Mouse (Mus musculus) liver, postnatal 0 days (tissue): ENCODE measurements at regions not wholly inside any gene's neighbourhood (a gene's known extent, or its start where the extent isn't known, plus 50 kb on each side); places are given as distances from the start of the nearest gene placed in this dataset.

Source experiments
- ATAC-seq: fragments of 200-750 bp; cut with Nextera tagmentation; 2 replicates; pipeline ENCODE4 v1.8.0; 2017; ENCODE audit warnings: mild to moderate bottlenecking, moderate library complexity
- DNase-seq: peaks from one replicate; pipeline ENCODE4 v3.0.0-alpha.2; 2016
- H3K27ac ChIP-seq: fragments of 300-500 bp; sonication (generic); 2 replicates; pipeline ENCODE4 v1.5.1; 2014; ENCODE audit warnings: antibody characterized with exemption, moderate library complexity, mild to moderate bottlenecking, low read depth
- H3K27me3 ChIP-seq: fragments of 300-500 bp; sonication (generic); 2 replicates; pipeline ENCODE4 v1.6.1; 2014; ENCODE audit warnings: low read length, control low read depth, mixed read lengths; ENCODE audit not compliant: insufficient read depth
- H3K36me3 ChIP-seq: fragments of 300-500 bp; sonication (generic); replicated peaks from 2 replicates; pipeline ENCODE4 v1.6.1; 2014; ENCODE audit warnings: mild to moderate bottlenecking, control low read depth, low read length, moderate library complexity, mixed read lengths; ENCODE audit not compliant: insufficient read depth
- H3K4me1 ChIP-seq: fragments of 300-500 bp; sonication (generic); 2 replicates; pipeline ENCODE4 v1.6.1; 2014; ENCODE audit warnings: antibody characterized with exemption, mild to moderate bottlenecking, control low read depth; ENCODE audit not compliant: insufficient read depth
- H3K4me2 ChIP-seq: fragments of 300-500 bp; sonication (generic); 2 replicates; pipeline ENCODE4 v1.6.1; 2014; ENCODE audit warnings: low read depth, mild to moderate bottlenecking, low read length, moderate library complexity, mixed read lengths
- H3K4me3 ChIP-seq: fragments of 300-500 bp; sonication (generic); 2 replicates; pipeline ENCODE4 v1.5.1; 2014; ENCODE audit warnings: low read depth, low read length
- H3K9ac ChIP-seq: fragments of 300-500 bp; sonication (generic); replicated peaks from 2 replicates; pipeline ENCODE4 v1.6.1; 2014; ENCODE audit warnings: mild to moderate bottlenecking, moderate library complexity
- H3K9me3 ChIP-seq: fragments of 300-500 bp; sonication (generic); 2 replicates; pipeline ENCODE4 v1.6.1; 2016; ENCODE audit warnings: mild to moderate bottlenecking, control low read depth, low read length, mixed read lengths
- CTCF ChIP-seq: sonication (generic); IDR thresholded peaks from 2 replicates; pipeline ENCODE4 v1.5.1; 2016; ENCODE audit warnings: antibody characterized with exemption, low read depth
- EP300 ChIP-seq: IDR thresholded peaks from 2 replicates; pipeline ENCODE4 v1.6.1; 2016; ENCODE audit warnings: antibody characterized with exemption, low read depth, mild to moderate bottlenecking
- WGBS: fragments of 180-500 bp; shearing (Covaris S2); extraction: QIAGEN DNeasy Blood & Tissue Kit; methylation state at CpG from one replicate; pipeline ENCODE4 v1.1.7; 2014; ENCODE audit not compliant: insufficient replicate concordance; 5-methylcytosine and 5-hydroxymethylcytosine counted together

DNA sequence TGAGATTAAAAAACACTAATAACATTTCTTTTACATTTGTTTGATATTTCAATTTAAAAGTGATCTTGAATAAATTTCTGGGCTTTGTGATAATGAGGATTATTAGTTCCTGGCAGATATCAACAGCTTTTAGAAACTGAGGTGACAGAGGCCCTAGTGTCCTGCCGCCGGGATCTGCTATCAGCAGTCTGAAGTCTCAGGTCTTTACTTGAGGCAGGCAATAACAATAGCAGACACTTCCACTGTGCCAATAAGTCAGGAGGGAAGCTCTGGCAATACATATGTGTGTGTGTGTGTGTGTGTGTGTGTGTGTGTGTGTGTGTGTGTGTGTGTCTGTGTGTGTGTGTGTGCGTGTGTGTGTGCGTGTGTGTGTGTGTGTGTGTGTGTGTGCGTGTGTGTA is 252.1 kb downstream of the Lipi start:
- TF ChIP-seq CTCF (no peak), EP300 (no peak)
- Histone ChIP-seq H3K4me1 (no peaks in the 10 kb centered on the region), H3K4me3 (no peak overlapping the region), H3K27ac (no peak overlapping the region), H3K4me2 (no peak overlapping the region), H3K9ac (no peak overlapping the region), H3K9me3 (no peaks in the 10 kb centered on the region), H3K36me3 (no peaks in the 10 kb centered on the region), H3K27me3 (no peaks in the 10 kb centered on the region)
- DNase-seq (no peak), ATAC-seq (no peak)
- 66% methylated on average over 3 of the region's 5 CpGs for WGBS

- no peak for ATAC-seq
- DNase-seq: no peak
- WGBS: 80% methylated on average over 4 of the region's 4 CpGs
- Histone ChIP-seq H3K27me3 (no peaks in the 10 kb centered on the region), H3K27ac (no peak overlapping the region), H3K9me3 (no peaks in the 10 kb centered on the region), H3K4me2 (no peak overlapping the region), H3K4me1 (no peaks in the 10 kb centered on the region), H3K36me3 (no peaks in the 10 kb centered on the region), H3K9ac (no peak overlapping the region), H3K4me3 (no peak overlapping the region)
- TF ChIP-seq CTCF (no peak), EP300 (no peak)
These were observed 253.0 kb downstream of the Lipi start for GRCm38 (mm10) chr16:75332853-75333252.

- no peak overlapping the region for H3K9ac ChIP-seq
- WGBS: 71% methylated on average over 1 of the region's 1 CpGs
These were observed 260.6 kb downstream of the Lipi start for GRCm38 (mm10) chr16:75325296-75325695.

GRCm38 (mm10) chr16:75304743-75305142 is 281.1 kb downstream of the Lipi start:
- no peak overlapping the region for H3K9ac ChIP-seq
- no peak for ATAC-seq
- H3K27me3 ChIP-seq: no peaks in the 10 kb centered on the region
- H3K27ac ChIP-seq: no peak overlapping the region
- no peaks in the 10 kb centered on the region for H3K4me1 ChIP-seq
- TF ChIP-seq EP300: no peak
- WGBS: 52% methylated on average over 4 of the region's 4 CpGs
- no peak for DNase-seq
- H3K4me3 ChIP-seq: no peak overlapping the region
- H3K4me2 ChIP-seq: no peak overlapping the region
- no peaks in the 10 kb centered on the region for H3K36me3 ChIP-seq
- no peaks in the 10 kb centered on the region for H3K9me3 ChIP-seq

More at GRCm38 (mm10) chr16:75325296-75325695, 260.6 kb downstream of the Lipi start:
- no peak for TF ChIP-seq CTCF
- TF ChIP-seq EP300: no peak
- Histone ChIP-seq H3K4me2 (no peak overlapping the region), H3K4me1 (no peaks in the 10 kb centered on the region), H3K27ac (no peak overlapping the region), H3K27me3 (no peaks in the 10 kb centered on the region), H3K9me3 (no peaks in the 10 kb centered on the region), H3K4me3 (no peak overlapping the region), H3K36me3 (no peaks in the 10 kb centered on the region)
- no peak for DNase-seq
- ATAC-seq: no peak

- Histone ChIP-seq H3K4me1 (no peaks in the 10 kb centered on the region), H3K27ac (no peak overlapping the region), H3K9me3 (no peaks in the 10 kb centered on the region), H3K36me3 (no peaks in the 10 kb centered on the region), H3K9ac (no peak overlapping the region), H3K4me3 (no peak overlapping the region), H3K4me2 (no peak overlapping the region), H3K27me3 (no peaks in the 10 kb centered on the region)
- no peak for DNase-seq
- WGBS: 73% methylated on average over 3 of the region's 3 CpGs
- ATAC-seq: no peak
- TF ChIP-seq CTCF: no peak
- TF ChIP-seq EP300: no peak
These were observed 288.4 kb downstream of the Lipi start for GRCm38 (mm10) chr16:75297416-75297815.

- no peak for DNase-seq
- H3K4me3 ChIP-seq: no peak overlapping the region
- no peaks in the 10 kb centered on the region for H3K27me3 ChIP-seq
- H3K4me1 ChIP-seq: no peaks in the 10 kb centered on the region
- H3K36me3 ChIP-seq: no peaks in the 10 kb centered on the region
- no peak overlapping the region for H3K4me2 ChIP-seq
- WGBS: 77% methylated on average over 9 of the region's 9 CpGs
- no peak overlapping the region for H3K9ac ChIP-seq
- no peak overlapping the region for H3K27ac ChIP-seq
- no peaks in the 10 kb centered on the region for H3K9me3 ChIP-seq
- TF ChIP-seq CTCF (no peak), EP300 (no peak)
- no peak for ATAC-seq
These were observed 293.0 kb downstream of the Lipi start for GRCm38 (mm10) chr16:75292736-75293428.

GRCm38 (mm10) chr16:75291194-75291593 is 294.7 kb downstream of the Lipi start:
- Histone ChIP-seq H3K4me1 (no peaks in the 10 kb centered on the region), H3K4me3 (no peak overlapping the region), H3K9me3 (no peaks in the 10 kb centered on the region), H3K27ac (no peak overlapping the region), H3K36me3 (no peaks in the 10 kb centered on the region), H3K9ac (no peak overlapping the region), H3K27me3 (no peaks in the 10 kb centered on the region), H3K4me2 (no peak overlapping the region)
- 35% methylated on average over 4 of the region's 4 CpGs for WGBS
- TF ChIP-seq EP300 (no peak), CTCF (peak; percentile 27)
- DNase-seq (no peak), ATAC-seq (no peak)
